ENCODE assay signal across 8 mouse cellular contexts in the genomic region with DNA sequence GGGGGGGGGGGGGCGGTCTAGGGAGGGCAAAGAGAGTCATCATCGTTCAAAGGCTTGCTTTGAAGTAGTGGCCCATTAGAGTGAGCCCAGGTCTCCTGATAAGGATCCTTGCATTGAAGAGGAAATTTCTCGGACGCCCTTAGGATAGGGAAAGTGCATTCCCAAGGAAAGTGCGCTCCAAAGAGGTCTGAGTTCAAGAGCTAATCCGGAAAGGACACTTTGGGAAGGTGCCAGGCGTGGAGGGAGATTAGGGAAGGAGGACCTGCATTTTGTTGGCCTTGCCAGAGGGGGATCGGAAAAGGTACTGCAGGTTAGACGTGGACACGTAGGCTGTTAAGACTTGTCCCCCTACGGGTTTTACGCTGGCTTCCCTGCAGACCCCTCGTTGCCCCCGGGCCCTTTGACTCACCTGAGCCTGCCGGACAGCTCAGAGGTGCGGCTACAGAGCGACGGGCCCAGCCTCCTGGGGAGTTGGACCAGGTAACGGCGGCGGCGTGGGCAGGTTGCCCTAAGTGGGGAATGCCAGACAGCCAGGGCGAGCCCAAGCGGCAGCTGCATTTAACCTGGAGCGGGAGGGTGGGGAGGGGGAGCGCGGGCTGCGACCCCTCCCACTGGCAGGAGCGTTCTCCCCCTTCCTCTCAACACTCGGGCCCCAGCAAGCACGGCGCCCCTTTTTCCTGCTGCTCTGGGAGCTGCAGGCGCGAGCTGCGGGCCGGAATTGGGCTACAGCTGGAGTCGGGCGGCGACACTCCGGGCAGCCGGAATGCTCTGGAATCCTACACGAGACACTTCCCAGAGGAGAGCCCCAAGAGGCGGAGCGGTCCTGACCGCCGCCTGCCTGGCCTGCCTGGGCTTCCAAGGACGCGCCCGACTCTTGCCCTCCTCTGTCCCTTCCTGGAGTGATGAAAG. TPM values are rescaled to one million over a fixed set of nuclear protein-coding genes. Genes with fewer than 3 reads are reported as not detected.
A peak's percentile ranks its signal among the peaks of the same experiment; 100 is the strongest.
DNase-seq lines count a peak whose midpoint lies in the region; ATAC-seq and TF ChIP-seq lines count a peak whose summit lies in the region.

No protein-coding gene starts in this region.

- peak overlapping the region; percentile 79 for H3K4me2 ChIP-seq in heart, embryonic 15.5 days
- peak overlapping the region; percentile 71 for H3K4me2 ChIP-seq in kidney, postnatal 0 days (ENCODE audit: low read length)

- no peaks in the 10 kb centered on the region for H3K36me3 ChIP-seq in heart, embryonic 15.5 days
- no peaks in the 10 kb centered on the region for H3K36me3 ChIP-seq in kidney, postnatal 0 days (ENCODE audit: insufficient read depth, low read length)

- H3K9ac ChIP-seq in heart, embryonic 15.5 days: peak overlapping the region; percentile 47
- H3K9ac ChIP-seq in kidney, postnatal 0 days (ENCODE audit: low read depth, low read length): 0 out of 2 replicates have a peak overlapping the region, but pooled peaks have one; percentile 35

- WGBS in heart, embryonic 15.5 days: under 1% methylated on average over 49 of the region's 49 CpGs
- WGBS in kidney, postnatal 0 days: under 1% methylated on average over 49 of the region's 49 CpGs

- no peak for TF ChIP-seq CTCF in kidney, postnatal 0 days (IDR thresholded peaks at IDR 0.05; ENCODE audit: low read depth)

- DNase-seq in urinary bladder, postnatal 14 days (ENCODE audit: low spot score): peak; percentile 45
- DNase-seq in urinary bladder, adult 2 months (ENCODE audit: low spot score): no peak
- DNase-seq in kidney, postnatal 0 days (ENCODE audit: low spot score): peak; percentile 62
- peak; percentile 86 for DNase-seq in lung, postnatal 10 days
- no peak for DNase-seq in right cerebral cortex, postnatal 14 days
- no peak for DNase-seq in thymus, postnatal 25 days
- no peak for DNase-seq in yolk sac, embryonic 10.5 days (ENCODE audit: low spot score)

- H3K27me3 ChIP-seq in heart, embryonic 15.5 days: peaks cover 98% of the 10 kb centered on the region
- H3K27me3 ChIP-seq in kidney, postnatal 0 days (ENCODE audit: insufficient read depth, low read length): peaks cover 68% of the 10 kb centered on the region

- peak; percentile 49; the same call in 1 of the 2 replicates for ATAC-seq in heart, embryonic 15.5 days (replicated peaks; ENCODE audit: insufficient number of reproducible peaks, insufficient read depth, low FRiP score, low read depth)
- ATAC-seq in kidney, postnatal 0 days (replicated peaks; ENCODE audit: low FRiP score, low read depth): peak; percentile 50; the same call in 1 of the 2 replicates

- peak overlapping the region; percentile 51 for H3K4me3 ChIP-seq in heart, embryonic 15.5 days
- H3K4me3 ChIP-seq in kidney, postnatal 0 days (replicated peaks; ENCODE audit: low read depth, low read length): peak overlapping the region; percentile 33

- peaks cover 39% of the 10 kb centered on the region for H3K4me1 ChIP-seq in heart, embryonic 15.5 days (replicated peaks)
- peaks cover 9% of the 10 kb centered on the region for H3K4me1 ChIP-seq in kidney, postnatal 0 days (replicated peaks; ENCODE audit: insufficient read depth, low read length)

- H3K9me3 ChIP-seq in heart, embryonic 15.5 days (replicated peaks): no peaks in the 10 kb centered on the region
- no peaks in the 10 kb centered on the region for H3K9me3 ChIP-seq in kidney, postnatal 0 days (replicated peaks; ENCODE audit: low read length)

- 0 out of 2 replicates have a peak overlapping the region, but pooled peaks have one; percentile 15 for H3K27ac ChIP-seq in heart, embryonic 15.5 days
- H3K27ac ChIP-seq in kidney, postnatal 0 days: no peak overlapping the region

RNA-seq across cellular contexts. Expression of gene Matn4, which starts 0.6 kb away (rescaled TPM):
- polyA plus RNA-seq in urinary bladder, adult 2 months (2012; rRNA removed): 3.1 and 3.4 TPM in 2 replicates
- polyA plus RNA-seq in heart, embryonic 15.5 days (2015; fragmentation: Nextera tagmentation; extraction: Ambion mirVana): 8.4 and 14.9 TPM in 2 replicates
- polyA plus RNA-seq in kidney, postnatal 0 days (2015; fragmentation: Nextera tagmentation; extraction: Ambion mirVana): 0.46 and 0.62 TPM in 2 replicates

RNA-seq across cellular contexts. Expression of gene Rbpjl, which starts 1.4 kb away (rescaled TPM):
- polyA plus RNA-seq in urinary bladder, adult 2 months (2012; rRNA removed): 0.01 TPM in 1 of 2 replicates, not detected in the other
- polyA plus RNA-seq in heart, embryonic 15.5 days (2015; fragmentation: Nextera tagmentation; extraction: Ambion mirVana): 0.25 and 0.80 TPM in 2 replicates
- not detected in 2 replicates for polyA plus RNA-seq in kidney, postnatal 0 days (2015; fragmentation: Nextera tagmentation; extraction: Ambion mirVana)

RNA-seq across cellular contexts. Expression of gene Slpi, which starts 15.4 kb away (rescaled TPM):
- polyA plus RNA-seq in urinary bladder, adult 2 months (2012; rRNA removed): 28.3 and 42.1 TPM in 2 replicates
- polyA plus RNA-seq in heart, embryonic 15.5 days (2015; fragmentation: Nextera tagmentation; extraction: Ambion mirVana): 1.3 and 1.6 TPM in 2 replicates
- 4.8 and 9.6 TPM in 2 replicates for polyA plus RNA-seq in kidney, postnatal 0 days (2015; fragmentation: Nextera tagmentation; extraction: Ambion mirVana)

RNA-seq across cellular contexts. Expression of gene Sdc4, which starts 39.4 kb away (rescaled TPM):
- polyA plus RNA-seq in urinary bladder, adult 2 months (2012; rRNA removed): 150 and 162 TPM in 2 replicates
- polyA plus RNA-seq in heart, embryonic 15.5 days (2015; fragmentation: Nextera tagmentation; extraction: Ambion mirVana): 41.9 and 56.5 TPM in 2 replicates
- 183 and 227 TPM in 2 replicates for polyA plus RNA-seq in kidney, postnatal 0 days (2015; fragmentation: Nextera tagmentation; extraction: Ambion mirVana)

RNA-seq across cellular contexts. Expression of gene Sys1, which starts 52.4 kb away (rescaled TPM):
- 38.9 and 45.9 TPM in 2 replicates for polyA plus RNA-seq in urinary bladder, adult 2 months (2012; rRNA removed)
- polyA plus RNA-seq in heart, embryonic 15.5 days (2015; fragmentation: Nextera tagmentation; extraction: Ambion mirVana): 32.0 and 40.4 TPM in 2 replicates
- 83.0 and 83.1 TPM in 2 replicates for polyA plus RNA-seq in kidney, postnatal 0 days (2015; fragmentation: Nextera tagmentation; extraction: Ambion mirVana)

Comparison
In these comparisons a context has a peak if more than half of its experiments do, and no peak if none do; other contexts are left out.
1. DNase-seq: peak in urinary bladder, postnatal 14 days (single experiment), kidney, postnatal 0 days (single experiment) and lung, postnatal 10 days (single experiment); none in urinary bladder, adult 2 months (single experiment), right cerebral cortex, postnatal 14 days (single experiment), thymus, postnatal 25 days (single experiment) and yolk sac, embryonic 10.5 days (single experiment).